Mouse (Mus musculus): ENCODE data around the gene Mob4.

GRCm38 (mm10) chr1:55174558-55175034 lies 43.6 kb downstream of the Mob4 start:
- TF ChIP-seq CTCF (IDR thresholded peaks at IDR 0.05; ENCODE audit: insufficient read depth, low read depth, low read length) (no peak), POLR2A (IDR thresholded peaks at IDR 0.05; ENCODE audit: insufficient read depth, low read depth, low read length) (no peak)

Data from olfactory bulb, adult 2 months (tissue).